Mouse (Mus musculus): ENCODE data around the gene Krt12. TPM values are rescaled to one million over a fixed set of nuclear protein-coding genes. Genes with fewer than 3 reads are reported as not detected.

Gene Krt12
- polyA plus RNA-seq, 1 experiment from 2014 or later = not detected

Other genes starting within 250 kb of the Krt12 start
- 369 and 387 TPM in 2 replicates for gene Smarce1, start 191.2 kb downstream of the Krt12 start, polyA plus RNA-seq (2016; fragmentation: Nextera tagmentation; extraction: Ambion mirVana)
- gene Krt222, start 178.2 kb downstream of the Krt12 start, polyA plus RNA-seq (2016; fragmentation: Nextera tagmentation; extraction: Ambion mirVana) = 0.10 and 0.12 TPM in 2 replicates
- gene Krt24, start 137.0 kb downstream of the Krt12 start, polyA plus RNA-seq (2016; fragmentation: Nextera tagmentation; extraction: Ambion mirVana) = not detected in 2 replicates
- gene Krt25, start 99.3 kb downstream of the Krt12 start, polyA plus RNA-seq (2016; fragmentation: Nextera tagmentation; extraction: Ambion mirVana) = not detected in 2 replicates
- 0.06 TPM in 1 of 2 replicates, not detected in the other for gene Krt26, start 84.3 kb downstream of the Krt12 start, polyA plus RNA-seq (2016; fragmentation: Nextera tagmentation; extraction: Ambion mirVana)
- gene Krt27, start 71.2 kb downstream of the Krt12 start, polyA plus RNA-seq (2016; fragmentation: Nextera tagmentation; extraction: Ambion mirVana) = 0.15 TPM in 1 of 2 replicates, not detected in the other
- gene Krt28, start 47.4 kb downstream of the Krt12 start, polyA plus RNA-seq (2016; fragmentation: Nextera tagmentation; extraction: Ambion mirVana) = 0.26 and 0.39 TPM in 2 replicates
- 18.6 and 25.3 TPM in 2 replicates for gene Krt10, start 32.9 kb downstream of the Krt12 start, polyA plus RNA-seq (2016; fragmentation: Nextera tagmentation; extraction: Ambion mirVana)
- 0.97 and 1.00 TPM in 2 replicates for gene Krt20, start 15.9 kb upstream of the Krt12 start, polyA plus RNA-seq (2016; fragmentation: Nextera tagmentation; extraction: Ambion mirVana)
- gene Krt23, start 70.9 kb upstream of the Krt12 start, polyA plus RNA-seq (2016; fragmentation: Nextera tagmentation; extraction: Ambion mirVana) = 0.21 and 0.31 TPM in 2 replicates
- gene Krt39, start 99.1 kb upstream of the Krt12 start, polyA plus RNA-seq (2016; fragmentation: Nextera tagmentation; extraction: Ambion mirVana) = not detected in 2 replicates
- gene Krt40, start 120.9 kb upstream of the Krt12 start, polyA plus RNA-seq (2016; fragmentation: Nextera tagmentation; extraction: Ambion mirVana) = not detected in 2 replicates
- gene Krtap3-3, start 128.6 kb upstream of the Krt12 start, polyA plus RNA-seq (2016; fragmentation: Nextera tagmentation; extraction: Ambion mirVana) = not detected in 2 replicates
- not detected in 2 replicates for gene Krtap3-2, start 134.6 kb upstream of the Krt12 start, polyA plus RNA-seq (2016; fragmentation: Nextera tagmentation; extraction: Ambion mirVana)
- gene Gm11939, start 137.2 kb upstream of the Krt12 start, polyA plus RNA-seq (2016; fragmentation: Nextera tagmentation; extraction: Ambion mirVana) = not detected in 2 replicates
- gene Krtap3-1, start 144.4 kb upstream of the Krt12 start, polyA plus RNA-seq (2016; fragmentation: Nextera tagmentation; extraction: Ambion mirVana) = not detected in 2 replicates
- gene Krtap1-5, start 158.8 kb upstream of the Krt12 start, polyA plus RNA-seq (2016; fragmentation: Nextera tagmentation; extraction: Ambion mirVana) = not detected in 2 replicates
- not detected in 2 replicates for gene Krtap1-4, start 161.4 kb upstream of the Krt12 start, polyA plus RNA-seq (2016; fragmentation: Nextera tagmentation; extraction: Ambion mirVana)
- gene Krtap1-3, start 169.1 kb upstream of the Krt12 start, polyA plus RNA-seq (2016; fragmentation: Nextera tagmentation; extraction: Ambion mirVana) = not detected in 2 replicates
- not detected in 2 replicates for gene Krtap9-3, start 175.8 kb upstream of the Krt12 start, polyA plus RNA-seq (2016; fragmentation: Nextera tagmentation; extraction: Ambion mirVana)
- not detected in 2 replicates for gene Gm11938, start 181.0 kb upstream of the Krt12 start, polyA plus RNA-seq (2016; fragmentation: Nextera tagmentation; extraction: Ambion mirVana)
- gene Gm11937, start 187.9 kb upstream of the Krt12 start, polyA plus RNA-seq (2016; fragmentation: Nextera tagmentation; extraction: Ambion mirVana) = not detected in 2 replicates
- not detected in 2 replicates for gene Krtap2-4, start 192.6 kb upstream of the Krt12 start, polyA plus RNA-seq (2016; fragmentation: Nextera tagmentation; extraction: Ambion mirVana)
- gene Gm11562, start 198.2 kb upstream of the Krt12 start, polyA plus RNA-seq (2016; fragmentation: Nextera tagmentation; extraction: Ambion mirVana) = not detected in 2 replicates
- not detected in 2 replicates for gene Krtap4-1, start 206.0 kb upstream of the Krt12 start, polyA plus RNA-seq (2016; fragmentation: Nextera tagmentation; extraction: Ambion mirVana)
- gene Krtap4-2, start 212.8 kb upstream of the Krt12 start, polyA plus RNA-seq (2016; fragmentation: Nextera tagmentation; extraction: Ambion mirVana) = not detected in 2 replicates
- not detected in 2 replicates for gene Krtap4-7, start 221.8 kb upstream of the Krt12 start, polyA plus RNA-seq (2016; fragmentation: Nextera tagmentation; extraction: Ambion mirVana)
- not detected in 2 replicates for gene Gm11555, start 228.0 kb upstream of the Krt12 start, polyA plus RNA-seq (2016; fragmentation: Nextera tagmentation; extraction: Ambion mirVana)
- gene Gm11563, start 236.7 kb upstream of the Krt12 start, polyA plus RNA-seq (2016; fragmentation: Nextera tagmentation; extraction: Ambion mirVana) = not detected in 2 replicates
- not detected in 2 replicates for gene Krtap4-6, start 243.7 kb upstream of the Krt12 start, polyA plus RNA-seq (2016; fragmentation: Nextera tagmentation; extraction: Ambion mirVana)

Measured in embryonic facial prominence, embryonic 10.5 days (tissue).